Mouse (Mus musculus): ENCODE data around the gene 1520401A03Rik. TPM values are rescaled to one million over a fixed set of nuclear protein-coding genes. Genes with fewer than 3 reads are reported as not detected.
A peak's percentile ranks its signal among the peaks of the same experiment; 100 is the strongest.
"Not testable (repeated sequence)": the region's sequence is repeated elsewhere in the genome, so short reads cannot be mapped to it uniquely, and the experiment has no call there.

1520401A03Rik gene
- polyA plus RNA-seq (2012; rRNA removed): 6.7 and 7.1 TPM in 2 replicates

DNA sequence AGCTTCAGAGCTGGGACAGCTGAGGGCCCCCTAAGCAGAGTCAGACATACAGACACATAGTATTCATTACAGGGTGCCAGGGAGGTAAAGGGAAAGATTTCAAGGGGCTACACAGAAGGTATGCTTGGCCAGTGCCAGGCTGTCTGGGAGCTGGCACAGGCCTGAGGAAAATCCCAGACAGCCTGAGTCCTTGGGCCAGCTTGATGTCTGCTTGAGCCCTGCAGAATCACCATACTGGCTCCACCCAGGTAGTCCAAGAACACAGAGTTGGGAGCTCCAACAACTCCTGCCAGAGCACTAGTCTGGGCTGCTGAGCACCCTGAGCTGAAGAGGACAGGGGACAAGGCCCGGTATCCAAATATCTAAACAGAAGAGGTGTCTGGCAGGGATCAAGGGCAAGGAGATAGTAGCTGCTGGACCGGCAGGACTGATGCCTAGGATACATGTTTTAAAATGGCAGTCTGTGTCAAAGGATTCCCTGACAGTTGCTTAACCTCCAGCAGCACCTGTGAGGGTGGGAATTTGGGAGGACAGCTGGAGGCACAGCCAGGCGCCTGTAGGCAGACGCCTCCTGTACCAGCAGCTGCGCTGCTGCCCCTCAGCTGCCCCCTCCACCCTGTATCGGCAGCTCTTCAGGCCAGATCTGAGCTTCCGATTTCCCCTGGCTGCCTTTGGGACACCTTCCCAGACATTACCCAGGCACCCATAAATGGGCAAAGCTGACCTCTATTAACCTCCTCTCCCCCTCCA lies at the start of gene 1520401A03Rik:
Gene 1520401A03Rik, minus strand, starts transcription at position 408 of the 750 bp plus-strand sequence.
- Histone ChIP-seq H3K36me3 (ENCODE audit: control insufficient read depth, insufficient read depth, low read length) (no peaks in the 10 kb centered on the region), H3K4me3 (ENCODE audit: control insufficient read depth, low read depth, low read length) (no peak within 1 kb of the TSS), H3K27me3 (ENCODE audit: control insufficient read depth, insufficient read depth, low read length) (no peaks in the 10 kb centered on the region), H3K27ac (ENCODE audit: control insufficient read depth, insufficient read depth, low read depth, low read length) (no peak within 1 kb of the TSS), H3K4me1 (ENCODE audit: control insufficient read depth, insufficient read depth, low read length) (peaks cover 20% of the 10 kb centered on the region)
- TF ChIP-seq POLR2A (IDR thresholded peaks at IDR 0.05; ENCODE audit: control insufficient read depth, low read depth, low read length): no peak

DNA sequence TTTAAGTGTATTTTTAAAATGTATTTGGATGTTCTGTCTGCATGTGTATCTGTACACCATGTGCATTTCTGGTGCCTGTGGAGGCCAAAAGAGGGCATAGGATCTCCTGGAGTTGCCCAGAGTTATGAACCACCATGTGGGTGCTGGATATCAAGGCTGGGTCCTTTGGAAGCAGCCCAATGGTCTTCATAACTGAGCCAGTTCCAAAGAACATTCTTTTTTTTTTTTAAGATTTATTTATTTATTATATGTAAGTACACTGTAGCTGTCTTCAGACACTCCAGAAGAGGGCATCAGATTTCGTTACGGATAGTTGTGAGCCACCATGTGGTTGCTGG lies 49.6 kb upstream of the 1520401A03Rik start:
- not testable (repeated sequence) for H3K36me3 ChIP-seq (ENCODE audit: control insufficient read depth, insufficient read depth, low read length); H3K4me1 ChIP-seq (ENCODE audit: control insufficient read depth, insufficient read depth, low read length); H3K27me3 ChIP-seq (ENCODE audit: control insufficient read depth, insufficient read depth, low read length); H3K27ac ChIP-seq (ENCODE audit: control insufficient read depth, insufficient read depth, low read depth, low read length)
- H3K4me3 ChIP-seq (ENCODE audit: control insufficient read depth, low read depth, low read length): peak overlapping the region; percentile 59; the same call in 1 of the 2 replicates

DNA sequence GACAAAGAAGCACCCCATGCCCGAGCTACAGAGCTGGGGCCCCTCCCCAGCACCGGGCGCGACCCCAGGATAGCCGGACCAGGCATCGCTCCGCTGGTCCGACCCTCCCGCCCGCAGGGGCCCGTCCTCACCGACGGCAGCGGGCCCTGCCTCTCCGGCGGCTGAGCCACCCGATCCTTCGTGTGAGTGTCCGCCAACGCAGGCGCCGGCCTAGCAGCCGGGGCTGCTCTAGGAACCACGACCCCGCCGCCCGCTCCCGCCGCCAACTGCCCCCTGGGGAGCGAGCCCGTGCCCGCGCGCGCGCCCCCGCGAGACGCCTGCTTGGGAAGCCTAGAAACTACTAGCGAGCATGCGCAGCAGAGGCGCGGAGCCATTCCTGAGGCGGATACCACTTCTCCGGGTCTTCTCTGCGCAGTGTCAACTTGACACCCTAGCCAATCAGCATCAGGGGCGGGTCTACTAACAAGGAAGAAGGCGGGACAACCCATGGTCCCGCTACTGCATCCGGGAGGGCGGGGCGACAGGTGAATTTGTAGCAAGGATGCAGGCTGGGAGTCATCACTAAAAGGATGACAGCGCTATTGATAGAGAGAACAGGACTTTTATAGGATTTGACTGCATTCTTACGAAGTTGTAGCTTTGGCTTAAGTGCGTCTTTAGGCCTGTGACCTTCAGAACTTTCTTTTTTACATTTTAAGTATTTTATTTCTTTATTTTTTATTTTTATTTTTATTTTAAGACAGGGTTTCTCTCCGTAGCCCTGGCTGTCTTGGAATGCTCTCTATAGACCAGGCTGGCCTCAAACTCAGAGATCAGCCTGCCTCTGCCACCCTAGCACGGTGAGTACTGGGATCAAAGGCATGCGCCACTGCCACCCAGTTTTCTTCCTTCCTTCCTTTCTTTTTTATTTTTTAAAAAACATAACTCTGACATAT lies 49.0 kb upstream of the 1520401A03Rik start, which contains the start of gene Flywch1:
Gene Flywch1, minus strand, starts transcription at position 319 of the 935 bp plus-strand sequence.
- Histone ChIP-seq H3K27ac (ENCODE audit: control insufficient read depth, insufficient read depth, low read depth, low read length) (peak within 1 kb of the TSS; percentile 98), H3K36me3 (ENCODE audit: control insufficient read depth, insufficient read depth, low read length) (peaks cover 3% of the 10 kb centered on the region; the same call in 1 of the 2 replicates), H3K4me3 (ENCODE audit: control insufficient read depth, low read depth, low read length) (peak within 1 kb of the TSS; percentile 96), H3K27me3 (ENCODE audit: control insufficient read depth, insufficient read depth, low read length) (no peaks in the 10 kb centered on the region), H3K4me1 (ENCODE audit: control insufficient read depth, insufficient read depth, low read length) (no peaks in the 10 kb centered on the region; the same call in 1 of the 2 replicates)
- TF ChIP-seq POLR2A (IDR thresholded peaks at IDR 0.05; ENCODE audit: control insufficient read depth, low read depth, low read length) (peak; percentile 58), CTCF (IDR thresholded peaks at IDR 0.05; ENCODE audit: control insufficient read depth, insufficient read depth, insufficient replicate concordance, low read depth, low read length) (no peak)

DNA sequence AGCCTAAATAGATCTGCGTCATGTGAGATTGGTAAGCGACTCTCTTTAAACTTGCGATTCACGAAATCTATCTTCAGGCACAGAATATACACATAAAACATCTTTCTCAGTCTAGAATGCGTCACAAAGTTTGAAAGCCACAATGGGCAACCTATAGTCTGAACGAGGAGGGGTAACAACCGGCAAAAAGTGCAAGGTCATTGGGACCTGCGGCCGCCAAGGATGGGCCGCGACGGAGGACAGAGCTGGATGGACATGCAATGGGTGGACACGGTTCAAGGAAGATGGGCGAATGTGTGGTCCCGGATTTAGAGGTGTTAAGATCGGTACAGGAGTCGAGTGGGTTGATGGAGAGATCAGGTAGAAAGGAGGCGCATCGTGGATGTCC lies 48.3 kb upstream of the 1520401A03Rik start:
- peak overlapping the region; percentile 98 for H3K27ac ChIP-seq (ENCODE audit: control insufficient read depth, insufficient read depth, low read depth, low read length)
- H3K4me3 ChIP-seq (ENCODE audit: control insufficient read depth, low read depth, low read length): peak overlapping the region; percentile 96
- H3K4me1 ChIP-seq (ENCODE audit: control insufficient read depth, insufficient read depth, low read length): no peaks in the 10 kb centered on the region; the same call in 1 of the 2 replicates
- peaks cover 3% of the 10 kb centered on the region; the same call in 1 of the 2 replicates for H3K36me3 ChIP-seq (ENCODE audit: control insufficient read depth, insufficient read depth, low read length)
- TF ChIP-seq CTCF (IDR thresholded peaks at IDR 0.05; ENCODE audit: control insufficient read depth, insufficient read depth, insufficient replicate concordance, low read depth, low read length) (no peak), POLR2A (IDR thresholded peaks at IDR 0.05; ENCODE audit: control insufficient read depth, low read depth, low read length) (peak; percentile 4; the same call in 1 of the 2 replicates)
- no peaks in the 10 kb centered on the region for H3K27me3 ChIP-seq (ENCODE audit: control insufficient read depth, insufficient read depth, low read length)

DNA sequence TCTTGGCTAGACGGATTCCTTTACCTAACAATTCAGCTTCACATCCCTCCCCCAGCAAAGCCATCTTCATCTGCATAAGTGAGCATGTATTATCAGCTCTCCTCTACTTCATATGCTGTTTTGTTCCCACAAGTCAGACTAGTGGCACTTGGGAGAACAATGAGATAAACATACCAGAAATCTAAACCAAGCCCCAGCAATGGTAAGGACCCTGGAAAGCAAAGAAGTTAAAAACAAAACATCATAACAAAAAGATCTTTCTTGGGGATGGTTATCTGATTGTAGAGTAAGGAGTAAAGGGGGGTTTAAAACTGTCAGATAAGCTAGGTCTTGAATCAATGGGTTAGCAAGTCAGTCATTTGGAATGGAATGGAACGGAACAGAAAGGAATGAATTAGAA lies 47.9 kb upstream of the 1520401A03Rik start:
- Histone ChIP-seq H3K27ac (ENCODE audit: control insufficient read depth, insufficient read depth, low read depth, low read length) (peak overlapping the region; percentile 98), H3K4me3 (ENCODE audit: control insufficient read depth, low read depth, low read length) (peak overlapping the region; percentile 96; the same call in 1 of the 2 replicates), H3K4me1 (ENCODE audit: control insufficient read depth, insufficient read depth, low read length) (no peaks in the 10 kb centered on the region; the same call in 1 of the 2 replicates), H3K36me3 (ENCODE audit: control insufficient read depth, insufficient read depth, low read length) (peaks cover 3% of the 10 kb centered on the region; the same call in 1 of the 2 replicates), H3K27me3 (ENCODE audit: control insufficient read depth, insufficient read depth, low read length) (no peaks in the 10 kb centered on the region)
- TF ChIP-seq POLR2A (IDR thresholded peaks at IDR 0.05; ENCODE audit: control insufficient read depth, low read depth, low read length) (no peak), CTCF (IDR thresholded peaks at IDR 0.05; ENCODE audit: control insufficient read depth, insufficient read depth, insufficient replicate concordance, low read depth, low read length) (no peak)

DNA sequence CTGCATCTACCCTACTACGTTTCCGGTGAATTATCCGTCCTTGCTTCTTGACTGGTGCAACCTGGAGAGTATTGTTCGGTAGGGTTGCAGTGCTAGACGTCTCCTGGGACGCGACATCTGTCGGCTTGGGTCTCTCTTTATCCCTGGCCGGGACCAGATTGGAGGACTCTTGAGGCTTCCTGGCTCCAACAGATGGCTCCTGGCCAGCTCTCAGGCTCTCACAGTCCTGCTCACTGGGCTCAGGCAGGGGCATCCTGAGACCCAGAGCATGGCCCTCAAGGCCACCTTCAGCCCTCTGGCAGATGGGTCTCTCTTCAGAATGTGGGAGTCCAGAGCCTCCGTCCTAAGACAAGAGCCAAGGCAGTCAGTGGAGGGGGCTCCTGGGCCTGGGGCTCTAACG lies 40.4 kb upstream of the 1520401A03Rik start:
- TF ChIP-seq POLR2A (IDR thresholded peaks at IDR 0.05; ENCODE audit: control insufficient read depth, low read depth, low read length) (no peak), CTCF (IDR thresholded peaks at IDR 0.05; ENCODE audit: control insufficient read depth, insufficient read depth, insufficient replicate concordance, low read depth, low read length) (no peak)
- Histone ChIP-seq H3K36me3 (ENCODE audit: control insufficient read depth, insufficient read depth, low read length) (peaks cover 4% of the 10 kb centered on the region; the same call in 1 of the 2 replicates), H3K27ac (ENCODE audit: control insufficient read depth, insufficient read depth, low read depth, low read length) (no peak overlapping the region), H3K27me3 (ENCODE audit: control insufficient read depth, insufficient read depth, low read length) (no peaks in the 10 kb centered on the region), H3K4me1 (ENCODE audit: control insufficient read depth, insufficient read depth, low read length) (no peaks in the 10 kb centered on the region), H3K4me3 (ENCODE audit: control insufficient read depth, low read depth, low read length) (no peak overlapping the region)

DNA sequence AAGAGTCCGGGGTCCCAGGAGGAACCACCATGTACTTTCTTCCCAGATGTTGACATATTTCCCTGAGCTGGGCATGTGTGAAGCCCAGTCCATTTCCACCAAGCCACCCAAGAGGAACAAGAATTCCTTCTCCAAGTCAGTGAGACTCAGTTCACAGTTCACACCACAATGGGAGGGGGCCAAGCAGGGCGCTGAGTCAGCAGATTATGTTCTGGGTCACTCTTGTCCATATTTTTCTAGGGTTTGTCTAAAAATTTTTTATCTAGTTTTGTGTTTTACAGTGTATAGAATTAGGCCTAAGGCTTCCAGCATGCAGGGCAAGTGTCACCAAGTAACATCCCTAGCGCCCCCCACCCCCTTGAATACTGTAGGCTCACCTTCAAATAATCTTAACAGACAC lies 38.6 kb upstream of the 1520401A03Rik start:
- peaks cover 5% of the 10 kb centered on the region; the same call in 1 of the 2 replicates for H3K36me3 ChIP-seq (ENCODE audit: control insufficient read depth, insufficient read depth, low read length)
- TF ChIP-seq CTCF (IDR thresholded peaks at IDR 0.05; ENCODE audit: control insufficient read depth, insufficient read depth, insufficient replicate concordance, low read depth, low read length): no peak
- no peak for TF ChIP-seq POLR2A (IDR thresholded peaks at IDR 0.05; ENCODE audit: control insufficient read depth, low read depth, low read length)
- no peaks in the 10 kb centered on the region for H3K4me1 ChIP-seq (ENCODE audit: control insufficient read depth, insufficient read depth, low read length)
- H3K27me3 ChIP-seq (ENCODE audit: control insufficient read depth, insufficient read depth, low read length): no peaks in the 10 kb centered on the region
- H3K27ac ChIP-seq (ENCODE audit: control insufficient read depth, insufficient read depth, low read depth, low read length): no peak overlapping the region
- H3K4me3 ChIP-seq (ENCODE audit: control insufficient read depth, low read depth, low read length): no peak overlapping the region
